Mouse (Mus musculus): ENCODE data around the gene Fv1. TPM values are rescaled to one million over a fixed set of nuclear protein-coding genes. Genes with fewer than 3 reads are reported as not detected.
"Not testable (repeated sequence)": the region's sequence is repeated elsewhere in the genome, so short reads cannot be mapped to it uniquely, and the experiment has no call there.

The Fv1 gene
- polyA plus RNA-seq (2015; fragmentation: Nextera tagmentation; extraction: Ambion mirVana): 4.7 and 4.9 TPM in 2 replicates

DNA sequence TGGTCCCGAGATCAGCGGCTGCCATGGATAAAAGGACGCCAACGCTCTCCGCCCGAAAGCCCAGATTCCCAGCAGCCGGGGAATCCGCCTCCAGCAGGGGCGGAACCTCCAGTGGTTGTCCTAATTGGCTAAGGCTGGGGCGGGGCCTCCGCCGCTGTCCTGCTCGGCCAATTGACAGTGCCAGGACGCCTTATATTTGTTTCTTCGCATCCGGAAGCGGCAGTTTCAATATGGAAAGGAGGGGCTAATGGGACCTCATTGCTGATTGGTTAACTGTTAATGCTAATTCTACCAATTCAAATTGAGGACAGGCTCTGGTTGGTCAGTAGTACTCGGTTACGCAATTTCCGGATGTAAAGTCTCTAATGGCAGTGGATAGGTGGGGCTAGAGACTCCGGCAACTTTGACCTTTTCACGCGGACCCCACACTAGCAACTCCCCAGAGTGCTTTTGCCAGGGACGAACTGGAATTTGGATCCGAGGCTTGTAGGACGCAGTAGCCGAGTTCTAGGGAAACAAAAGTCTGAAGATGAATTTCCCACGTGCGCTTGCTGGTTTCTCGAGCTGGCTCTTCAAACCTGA is at the start of gene Fv1, which contains the start of gene Miip:
Gene Fv1, plus strand, starts transcription at position 530 of the 582 bp plus-strand sequence.
Gene Miip, minus strand, starts transcription at position 367 of the 582 bp plus-strand sequence.
- peak; percentile 94 for DNase-seq (ENCODE audit: low spot score)

DNA sequence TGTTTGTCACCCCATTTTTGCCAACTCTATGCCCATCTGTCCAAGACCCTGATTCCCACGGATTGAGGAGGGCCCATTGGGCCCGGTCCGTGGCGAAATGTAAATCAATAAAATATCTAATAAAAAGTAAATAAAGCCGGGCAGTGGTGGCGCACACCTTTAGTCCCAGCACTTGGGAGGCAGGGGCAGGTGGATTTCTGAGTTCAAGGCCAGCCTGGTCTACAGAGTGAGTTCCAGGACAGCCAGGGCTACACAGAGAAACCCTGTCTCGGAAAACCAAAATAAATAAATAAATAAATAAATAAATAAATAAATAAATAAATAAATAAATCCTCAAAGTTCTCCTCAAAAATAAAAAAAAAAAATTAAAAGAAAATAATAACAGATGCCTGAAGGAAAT is 49.1 kb upstream of the Fv1 start:
- not testable (repeated sequence) for DNase-seq (ENCODE audit: low spot score)

DNA sequence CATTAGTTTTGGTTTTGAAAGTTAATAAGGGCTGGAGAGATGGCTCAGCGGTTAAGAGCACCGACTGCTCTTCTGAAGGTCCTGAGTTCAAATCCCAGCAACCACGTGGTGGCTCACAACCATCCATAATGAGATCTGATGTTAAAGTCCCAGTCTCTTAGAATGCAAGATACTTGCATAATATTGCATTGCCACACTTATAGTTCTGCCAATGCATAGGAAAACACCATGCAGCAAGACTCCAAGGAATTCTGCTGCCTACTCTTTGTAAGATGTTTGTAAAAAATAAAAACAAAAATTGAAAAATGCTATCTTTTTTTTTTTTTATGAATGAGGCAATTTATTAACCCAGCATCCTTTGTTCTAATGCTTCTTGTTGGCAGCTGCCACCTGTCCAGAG is 47.4 kb upstream of the Fv1 start:
- DNase-seq (ENCODE audit: low spot score): not testable (repeated sequence)

DNA sequence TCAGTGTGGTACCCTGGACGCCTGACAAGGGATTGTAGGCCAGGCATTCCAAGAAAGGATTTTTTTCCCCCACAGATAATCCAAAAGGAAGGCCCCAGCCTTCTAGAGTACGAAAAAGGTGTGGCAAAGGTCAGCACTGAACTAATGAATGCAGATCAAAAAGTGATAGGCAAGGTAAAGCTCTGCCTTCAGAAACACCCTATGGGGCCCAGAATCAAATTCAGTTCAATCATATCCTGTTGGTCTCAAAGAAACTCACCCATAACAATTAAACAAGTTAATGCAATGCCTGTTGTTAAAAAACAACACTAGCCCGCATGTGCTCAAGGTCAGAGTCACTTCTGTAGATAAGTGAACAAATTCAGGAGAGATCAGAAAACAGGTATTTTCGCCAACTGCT is 44.4 kb upstream of the Fv1 start:
- no peak for DNase-seq (ENCODE audit: low spot score)

DNA sequence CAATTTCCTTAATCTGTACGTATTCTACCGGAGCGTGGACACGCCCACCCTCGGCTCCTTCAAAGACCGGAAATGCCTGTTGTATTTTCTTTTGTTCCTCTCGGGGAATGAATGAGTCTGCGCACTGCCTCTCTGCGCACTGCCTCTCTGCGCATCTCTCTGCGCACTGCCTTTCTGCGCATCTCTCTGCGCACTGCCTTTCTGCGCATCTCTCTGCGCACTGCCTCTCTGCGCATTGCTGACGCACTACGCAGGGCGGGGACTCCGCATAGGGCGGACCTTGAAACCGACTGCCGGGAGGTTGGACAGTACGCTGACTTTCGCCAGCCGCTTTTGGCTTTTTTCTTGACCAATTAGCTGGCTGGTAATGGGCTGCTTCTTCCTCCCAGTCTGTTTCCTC is 29.5 kb upstream of the Fv1 start:
- not testable (repeated sequence) for DNase-seq (ENCODE audit: low spot score)

DNA sequence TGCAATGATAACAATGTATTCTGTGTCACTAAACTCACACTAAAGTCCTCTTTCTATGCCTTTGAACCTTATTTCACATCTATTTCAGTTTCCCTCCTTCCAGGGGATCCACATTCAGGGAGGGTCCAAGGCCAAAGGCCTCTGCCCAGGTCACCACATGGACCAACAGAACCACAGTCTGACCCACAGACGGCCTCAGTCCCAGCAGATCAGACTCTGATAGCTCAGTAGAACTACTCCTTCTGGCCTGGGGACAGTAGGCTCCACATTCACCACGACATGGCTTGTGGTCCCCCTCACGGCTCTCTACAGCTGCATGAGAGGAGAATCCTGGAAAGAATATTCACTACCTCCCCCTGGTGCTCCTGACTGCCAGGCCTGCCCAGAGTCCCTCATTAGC is 25.9 kb upstream of the Fv1 start:
- no peak for DNase-seq (ENCODE audit: low spot score)

DNA sequence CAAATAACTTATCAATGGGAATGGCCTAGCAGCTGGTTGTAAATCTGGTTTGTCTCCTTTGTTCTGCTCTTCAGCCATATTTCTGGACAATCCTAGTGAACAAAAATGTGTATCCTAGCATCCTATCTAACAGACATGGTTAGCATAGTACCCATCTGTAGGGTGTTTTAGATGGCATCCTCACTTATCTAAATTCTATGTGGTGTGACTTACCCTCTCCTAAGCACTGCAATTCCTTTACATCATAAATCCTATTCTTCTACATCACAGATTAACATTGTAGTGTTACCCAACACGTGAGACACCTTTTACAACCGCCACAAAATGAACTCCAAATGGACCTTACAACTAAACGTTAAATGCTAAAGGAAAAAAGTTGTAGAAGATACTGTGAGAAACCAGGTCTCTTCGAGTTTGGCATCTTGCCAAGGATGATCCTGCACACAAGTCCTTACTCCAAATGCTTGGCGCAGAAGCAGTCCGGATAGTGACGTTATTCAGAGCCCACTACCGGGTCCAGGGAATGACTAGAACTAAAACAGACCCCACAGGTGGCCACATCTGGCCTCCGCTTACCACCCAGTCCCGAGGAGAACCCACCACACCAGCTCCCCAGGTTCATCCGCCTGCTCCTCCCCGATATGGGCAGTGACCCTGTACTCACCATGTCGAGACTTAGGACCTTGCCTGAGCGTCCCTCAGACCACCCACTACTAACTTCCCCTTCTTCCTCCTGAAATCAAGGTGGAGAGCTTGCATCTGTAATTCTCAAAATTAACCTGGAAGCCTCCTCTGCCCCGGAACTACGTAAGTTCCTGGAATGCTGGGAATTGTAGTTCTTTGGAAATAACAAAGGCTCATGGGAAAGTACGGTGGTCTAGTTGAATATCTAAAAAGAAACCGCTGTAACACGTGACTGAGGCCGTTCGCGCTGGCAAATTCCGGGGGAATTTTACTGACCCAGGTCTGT is 20.9 kb upstream of the Fv1 start, which contains the start of gene Zfp933:
Gene Zfp933, minus strand, starts transcription at position 753 of the 970 bp plus-strand sequence.
- DNase-seq (ENCODE audit: low spot score): peak; percentile 89

DNA sequence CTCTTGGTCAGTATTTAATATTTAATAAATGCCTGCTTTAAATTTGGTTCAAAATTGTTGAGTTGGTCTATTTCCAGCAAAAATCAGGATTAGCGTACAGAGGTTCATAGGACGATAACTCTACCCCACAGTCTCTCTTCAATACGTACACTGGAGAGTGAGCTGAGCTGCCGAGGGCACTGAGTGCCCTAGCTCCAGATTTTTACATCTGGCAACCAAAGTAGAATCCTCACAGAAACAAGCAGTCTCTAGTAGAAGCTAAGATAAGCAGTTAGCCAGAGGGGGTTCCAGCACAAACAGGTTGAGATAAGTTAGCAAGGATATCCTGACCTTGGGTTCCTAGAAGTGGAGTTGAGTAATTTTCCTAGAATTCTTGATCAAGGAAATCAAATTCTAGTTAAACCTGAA is 20.2 kb upstream of the Fv1 start:
- no peak for DNase-seq (ENCODE audit: low spot score)

DNA sequence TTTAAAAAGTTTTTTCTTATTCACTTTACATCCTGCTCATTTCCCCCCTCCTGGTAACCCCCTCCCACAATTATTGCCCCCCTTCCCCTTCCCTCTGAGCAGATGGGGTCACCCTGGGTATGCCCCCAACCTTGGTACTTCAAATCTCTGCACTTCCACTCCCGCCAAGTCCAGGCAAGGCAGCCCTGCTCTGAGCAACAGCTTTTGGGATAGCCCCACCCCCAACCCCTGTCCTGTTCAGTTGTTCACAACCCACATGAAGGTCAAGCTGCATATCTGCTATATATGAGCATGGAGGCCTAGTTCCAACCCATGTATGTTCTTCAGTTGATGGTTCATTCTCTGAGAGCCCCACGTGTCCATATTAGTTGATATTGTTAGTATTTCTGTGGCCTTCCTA is 18.0 kb upstream of the Fv1 start:
- DNase-seq (ENCODE audit: low spot score): no peak

DNA sequence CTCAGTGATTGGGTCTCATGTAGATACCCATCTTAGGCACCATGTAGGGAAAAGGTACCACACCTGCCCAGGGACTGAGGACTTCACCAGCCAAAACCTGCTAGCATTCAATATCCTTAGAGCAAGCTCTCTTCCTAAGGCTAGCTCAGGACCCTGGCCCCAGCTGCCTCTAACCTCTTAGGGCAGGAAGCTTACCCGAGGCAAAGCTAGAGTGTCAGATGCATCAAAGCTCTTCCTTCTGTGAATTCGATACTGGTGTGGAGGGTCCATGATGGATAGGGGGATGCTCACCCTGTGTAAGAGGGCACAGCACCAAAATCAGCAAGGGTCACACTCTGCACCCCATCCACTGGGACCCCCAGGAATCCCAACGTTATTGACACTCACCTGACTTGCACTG is 6.7 kb upstream of the Fv1 start:
- DNase-seq (ENCODE audit: low spot score): no peak

DNA sequence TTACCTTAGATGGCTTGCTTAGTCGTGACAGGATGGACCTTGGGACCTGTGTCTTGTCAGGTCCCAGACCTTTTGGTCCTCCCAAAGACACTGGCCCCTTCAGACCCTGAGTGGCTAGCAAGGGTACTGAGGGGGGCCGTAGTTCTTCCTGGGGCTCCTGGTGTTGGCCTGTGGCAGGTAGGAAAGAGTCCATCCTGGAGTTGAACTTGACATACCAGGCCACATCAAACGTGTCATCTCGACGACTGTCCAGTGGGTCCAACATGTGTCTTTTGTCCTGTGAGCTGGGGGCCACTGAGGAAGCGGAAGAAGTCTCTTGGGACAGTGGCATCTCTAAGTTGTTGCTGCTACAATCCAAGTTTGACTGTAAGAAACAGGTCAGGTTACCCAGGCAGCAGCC is 3.1 kb upstream of the Fv1 start:
- no peak for DNase-seq (ENCODE audit: low spot score)

DNA sequence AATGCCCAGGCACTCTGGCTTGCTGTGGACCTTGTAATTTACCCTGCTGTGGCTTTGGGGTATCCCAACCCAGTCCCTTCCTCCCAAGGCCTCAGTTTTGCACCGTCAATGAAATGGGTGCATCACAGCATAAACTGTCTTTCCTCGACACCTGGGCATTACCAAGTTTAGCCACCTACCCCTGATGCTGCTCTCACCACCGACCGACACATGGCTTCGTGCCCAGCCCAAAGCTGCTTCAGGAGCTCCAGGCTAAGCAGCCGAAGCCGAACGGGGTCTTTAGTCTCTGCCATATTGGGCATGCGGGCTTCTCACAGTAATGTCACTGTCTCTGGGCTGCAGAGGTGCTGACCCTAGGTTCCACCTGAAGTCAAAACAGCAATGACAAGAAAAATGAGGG is 2.7 kb upstream of the Fv1 start:
- no peak for DNase-seq (ENCODE audit: low spot score)

DNA sequence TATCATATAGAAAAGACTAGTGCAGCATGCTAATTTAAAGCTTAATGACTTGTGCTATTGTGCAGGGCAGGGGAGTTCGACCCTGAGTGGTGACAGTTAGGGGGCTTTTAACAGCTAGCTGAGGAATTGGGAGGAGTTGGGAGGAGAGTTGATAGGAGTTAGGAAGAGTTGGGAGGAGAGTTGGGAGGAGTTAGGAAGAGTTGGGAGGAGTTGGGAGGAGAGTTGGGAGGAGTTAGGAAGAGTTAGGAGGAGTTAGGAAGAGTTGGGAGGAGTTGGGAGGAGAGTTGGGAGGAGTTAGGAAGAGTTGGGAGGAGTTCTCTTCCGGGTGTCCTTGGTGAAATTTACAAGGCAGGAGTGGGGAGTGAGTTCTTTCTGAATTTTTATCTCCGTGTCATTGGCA is 2.0 kb upstream of the Fv1 start:
- DNase-seq (ENCODE audit: low spot score): not testable (repeated sequence)

DNA sequence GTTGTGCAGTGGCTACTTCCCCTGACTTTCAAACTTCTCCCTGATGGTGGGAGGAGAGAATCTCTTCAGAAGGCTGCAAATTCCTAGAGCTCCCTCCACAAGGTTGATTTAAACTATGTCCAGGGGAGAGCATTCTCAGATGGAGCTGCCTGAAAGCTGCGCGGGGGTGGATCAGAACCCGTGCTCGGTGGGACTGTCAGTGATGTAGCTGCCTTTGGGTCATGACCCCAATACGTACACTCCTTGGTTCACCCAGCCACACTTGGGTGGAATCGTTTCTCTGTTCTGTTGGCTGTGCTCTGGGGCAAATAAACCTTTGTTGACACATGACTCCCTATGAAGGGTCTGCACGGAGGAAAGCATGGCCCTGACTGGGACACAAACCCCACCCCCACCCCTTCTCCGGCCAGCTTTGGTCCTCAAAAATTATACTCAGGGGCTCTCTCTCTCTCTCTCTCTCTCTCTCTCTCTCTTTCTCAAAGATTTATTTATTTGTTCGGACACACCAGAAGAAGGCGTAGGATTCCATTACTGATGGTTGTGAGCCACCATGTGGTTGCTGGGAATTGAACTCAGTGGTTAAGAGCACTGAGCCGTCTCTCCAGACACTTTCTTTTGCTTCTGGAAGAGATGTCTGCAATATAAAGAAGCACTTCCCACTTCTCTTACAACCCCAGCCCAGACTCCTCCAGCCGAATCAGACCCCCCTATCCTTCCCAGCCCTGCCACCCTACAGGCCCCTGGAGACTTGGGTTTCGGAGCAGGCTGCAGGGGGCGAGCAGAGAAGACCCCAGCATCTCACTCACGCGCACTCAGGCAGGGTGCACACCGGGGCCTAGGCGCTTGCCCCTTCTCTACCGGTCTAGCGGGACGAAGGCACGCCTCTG is 973 bp upstream of the Fv1 start:
- no peak for DNase-seq (ENCODE audit: low spot score)

DNA sequence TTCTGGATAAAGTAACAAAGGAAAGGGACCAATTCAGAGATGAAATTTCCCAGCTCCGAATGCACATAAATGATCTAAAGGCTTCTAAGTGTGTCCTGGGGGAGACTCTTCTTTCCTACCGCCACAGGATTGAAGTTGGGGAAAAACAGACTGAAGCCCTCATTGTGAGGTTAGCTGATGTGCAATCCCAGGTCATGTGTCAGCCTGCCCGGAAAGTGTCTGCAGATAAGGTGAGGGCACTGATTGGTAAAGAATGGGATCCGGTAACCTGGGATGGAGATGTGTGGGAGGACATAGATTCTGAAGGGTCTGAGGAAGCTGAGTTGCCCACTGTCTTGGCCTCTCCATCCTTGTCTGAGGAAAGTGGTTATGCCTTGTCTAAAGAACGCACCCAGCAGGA is 459 bp downstream of the Fv1 start:
- DNase-seq (ENCODE audit: low spot score): no peak

DNA sequence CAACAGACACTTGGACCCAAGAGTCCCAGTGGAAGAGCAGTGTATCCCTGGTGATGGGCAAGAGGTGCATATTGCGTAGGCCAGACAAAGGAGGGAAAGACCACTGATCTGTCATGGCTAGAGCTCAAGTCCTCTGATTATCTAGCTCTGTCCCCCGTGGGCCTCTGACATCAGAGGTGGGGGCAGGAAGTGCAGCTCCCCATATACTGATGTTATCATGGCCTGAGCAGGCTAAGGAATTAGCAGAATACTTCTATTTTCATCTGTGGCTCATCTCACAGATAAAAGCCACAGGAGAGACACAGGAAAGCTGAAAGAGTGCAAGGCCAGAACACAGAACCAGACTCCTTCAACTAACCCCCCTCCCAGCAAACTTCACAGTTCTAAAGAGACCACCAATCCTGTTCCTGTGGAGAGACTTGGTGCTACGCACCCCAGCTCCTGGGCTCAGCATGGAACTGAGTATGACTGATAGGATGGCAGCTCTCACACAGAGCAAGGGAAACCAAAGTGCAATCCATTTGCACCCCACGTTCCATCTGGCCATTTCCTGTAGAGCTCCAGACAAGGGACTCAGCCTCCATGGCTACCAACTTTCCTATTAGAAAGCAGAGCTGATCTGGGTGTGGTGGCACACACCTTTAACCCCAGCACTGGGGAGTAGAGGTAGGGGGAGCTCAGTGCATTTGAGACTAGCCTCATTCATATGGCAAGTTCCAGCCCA is 7.2 kb downstream of the Fv1 start:
- DNase-seq (ENCODE audit: low spot score): no peak

DNA sequence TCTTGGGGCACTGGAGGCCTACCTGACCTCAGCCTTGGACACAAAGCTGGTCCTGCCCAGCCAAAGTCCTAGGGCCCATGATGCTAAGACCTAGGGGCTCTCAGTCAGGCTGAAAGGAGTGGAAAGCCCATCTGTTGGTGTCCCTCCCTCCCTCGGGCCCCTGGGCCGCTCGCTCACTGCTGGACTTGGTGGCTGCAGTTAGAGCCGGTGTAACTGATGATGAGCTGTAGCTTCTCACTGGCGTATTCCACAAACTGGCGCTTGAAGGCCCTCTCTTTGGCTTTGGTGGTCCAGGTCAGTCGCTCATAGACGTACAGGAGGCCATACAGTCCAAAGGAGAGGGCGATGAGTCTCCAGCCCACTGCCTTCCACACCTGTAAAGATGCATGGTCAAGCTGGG is 9.8 kb downstream of the Fv1 start:
- no peak for DNase-seq (ENCODE audit: low spot score)

DNA sequence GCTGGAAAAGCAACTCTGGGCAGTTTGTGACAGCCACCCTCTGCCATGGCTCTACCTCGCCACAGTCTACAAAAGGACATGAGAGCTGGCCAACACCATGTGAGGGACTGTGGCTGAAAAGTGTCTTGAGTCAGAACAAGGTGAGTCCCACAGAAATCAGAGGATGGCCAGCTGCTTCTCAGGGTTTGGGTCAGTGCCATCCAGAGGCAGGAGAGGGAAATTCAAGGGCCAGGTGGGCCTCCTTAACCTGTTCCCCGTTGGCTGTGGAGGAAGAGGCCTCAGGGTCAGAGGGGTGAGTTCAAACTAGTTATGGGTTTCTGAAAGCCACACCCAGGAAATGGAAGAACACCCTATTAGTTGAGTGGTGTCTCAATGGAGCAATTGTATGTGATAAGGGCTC is 10.7 kb downstream of the Fv1 start:
- no peak for DNase-seq (ENCODE audit: low spot score)

DNA sequence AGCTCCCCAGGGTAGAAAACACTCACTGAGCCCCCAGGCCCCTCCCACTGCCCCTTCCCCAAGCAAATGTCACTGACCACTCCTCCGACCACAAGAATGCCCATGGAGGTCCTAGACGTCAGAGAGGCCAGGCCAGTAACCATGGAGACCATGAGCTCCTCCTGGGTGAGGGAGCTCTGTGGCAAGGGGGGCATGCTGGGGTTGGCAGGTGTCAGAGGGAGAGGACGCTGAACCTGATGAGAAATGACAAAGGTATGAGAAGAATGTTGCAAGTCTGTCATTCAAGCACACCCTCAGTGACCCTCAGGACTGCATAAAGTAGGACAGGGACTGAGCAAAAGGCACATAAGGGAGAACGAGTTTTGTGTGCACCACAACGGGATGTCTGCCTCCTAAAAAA is 11.1 kb downstream of the Fv1 start:
- DNase-seq (ENCODE audit: low spot score): no peak

DNA sequence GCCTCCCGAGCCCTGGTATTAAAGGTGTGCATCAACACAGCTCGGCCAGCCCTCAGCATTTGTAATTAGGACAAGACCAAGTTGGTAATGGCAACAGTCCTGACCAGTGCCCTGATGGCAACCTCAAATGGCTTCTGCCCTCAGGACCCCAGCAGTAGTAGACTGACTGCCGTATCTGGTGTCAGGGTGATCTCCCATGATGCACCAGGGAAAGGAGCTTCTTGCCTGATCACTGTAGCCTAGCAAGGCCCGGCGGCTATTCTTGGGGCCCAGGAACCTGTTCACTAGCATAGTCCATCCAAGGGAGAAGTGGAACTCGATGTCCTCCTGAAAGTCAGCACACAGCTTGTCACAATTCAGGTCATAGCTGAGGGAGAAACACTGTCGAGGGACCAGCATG is 13.0 kb downstream of the Fv1 start:
- no peak for DNase-seq (ENCODE audit: low spot score)

DNA sequence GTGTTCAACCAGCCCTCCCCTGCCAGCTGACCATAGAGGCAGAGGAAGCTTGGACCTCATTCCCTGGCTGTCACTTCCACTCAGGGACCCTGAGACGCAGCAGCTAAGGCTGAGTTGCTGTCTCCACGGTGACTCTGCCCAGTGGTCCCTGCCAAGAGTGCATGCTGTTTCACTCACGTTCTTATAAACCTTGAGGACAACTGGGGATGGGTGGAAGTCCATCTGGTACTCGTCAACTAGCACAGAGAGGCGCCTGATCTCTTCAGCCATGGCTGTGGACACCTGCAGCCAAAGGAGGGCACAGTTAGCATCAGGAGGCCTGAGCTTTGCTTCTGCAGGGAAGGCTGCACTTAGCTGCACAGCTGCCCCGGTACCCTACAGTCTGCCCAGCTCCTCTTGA is 14.3 kb downstream of the Fv1 start:
- DNase-seq (ENCODE audit: low spot score): no peak

Data from thymus, postnatal 0 days (tissue).